Mouse (Mus musculus) layer of hippocampus, postnatal 14 days (tissue): Measurements from ENCODE around the gene P2ry6. TPM values are rescaled to one million over a fixed set of nuclear protein-coding genes. Genes with fewer than 3 reads are reported as not detected.

Source experiments
- DNase-seq, 2 experiments: peaks; one replicate each; pipeline ENCODE4 v3.0.0; 2021 to 2022; ENCODE audit warnings: low spot score in 2 of 2, mixed read lengths in 1 of 2
- total RNA-seq, 2 experiments: library from RNA; stranded (reverse); gene quantifications; 2 replicates each; pipeline ENCODE4 v1.2.3; 2021

The P2ry6 gene
- total RNA-seq, 2 experiments from 2014 or later = 3.0 to 6.0 TPM

DNA sequence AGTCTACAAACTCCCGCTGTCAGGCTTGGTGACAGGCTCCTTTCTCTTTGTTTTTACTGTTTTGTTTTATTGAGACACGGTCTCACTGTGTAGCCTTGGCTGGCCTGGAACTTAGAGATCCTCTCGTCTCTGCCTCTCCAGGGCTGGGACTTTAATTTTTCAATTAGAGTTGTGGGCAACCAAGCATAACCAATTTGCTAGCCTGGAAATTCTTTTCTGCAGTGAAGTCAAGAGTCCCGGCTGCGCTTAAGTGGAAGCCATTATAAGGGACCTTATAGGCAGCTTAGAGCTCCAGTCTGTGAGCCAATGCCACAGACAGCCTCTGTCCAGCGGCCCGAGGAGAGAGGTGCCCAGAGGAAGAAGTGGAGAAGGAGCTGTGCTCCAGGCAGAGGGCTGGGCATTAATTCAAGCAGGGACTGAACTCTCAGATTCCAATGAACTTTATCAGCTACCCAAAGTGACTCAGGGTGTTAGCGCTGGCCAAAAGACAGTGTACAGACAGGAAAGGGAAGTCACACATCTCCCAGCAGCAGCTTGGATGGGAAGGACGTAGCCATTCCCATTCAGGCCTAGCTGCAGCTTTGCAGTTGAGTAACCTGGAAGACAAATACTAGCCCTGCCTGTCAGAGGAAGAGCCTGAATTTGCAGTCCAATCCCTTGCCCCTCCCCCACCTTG lies 16.3 kb upstream of the P2ry6 start:
- DNase-seq = no peak

DNA sequence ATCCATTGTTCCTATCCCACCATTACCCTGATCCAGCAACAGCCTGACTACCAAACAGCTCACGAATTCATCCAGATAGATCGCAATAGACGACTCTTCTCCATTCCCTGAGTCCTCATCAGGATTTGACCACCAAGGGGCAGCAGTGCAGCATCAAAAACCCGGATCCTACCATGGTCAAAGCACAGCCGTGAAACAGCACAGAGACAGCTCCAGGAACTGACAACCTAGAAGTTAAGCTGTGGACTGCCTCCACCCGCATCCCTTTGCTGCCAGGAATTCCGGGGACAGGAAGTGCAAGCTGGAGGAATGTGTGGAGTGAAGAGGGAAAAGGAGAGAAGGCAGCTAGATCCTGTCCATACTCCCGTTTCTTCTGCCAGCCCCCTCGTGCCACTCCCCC lies 13.6 kb upstream of the P2ry6 start:
- peak; percentile 74 to 85 for DNase-seq

GRCm38 (mm10) chr7:100984452-100985395 lies 10.3 kb upstream of the P2ry6 start:
- DNase-seq = no peak

DNA sequence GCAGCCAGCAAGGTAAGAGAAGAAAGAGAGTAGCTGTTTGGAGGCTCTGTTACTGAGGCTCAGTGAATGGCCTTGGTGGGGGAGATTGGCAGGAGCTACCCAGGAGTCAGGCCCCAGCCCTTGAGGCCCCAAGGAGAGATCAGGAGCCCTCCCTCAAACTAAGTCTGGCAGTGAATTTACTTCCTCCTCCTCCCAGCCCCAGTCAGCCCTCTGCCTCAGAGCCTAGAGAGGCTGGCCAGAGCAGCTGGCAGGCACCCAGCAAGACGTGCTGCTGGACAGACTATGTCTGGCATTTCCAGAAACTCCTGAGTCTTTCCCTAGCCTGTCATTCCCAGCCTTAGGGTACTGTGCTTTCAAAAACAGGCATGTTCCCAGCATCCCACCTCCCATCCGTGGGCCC lies 4.7 kb upstream of the P2ry6 start:
- DNase-seq = peak in 1 of 2 experiments; percentile 48

DNA sequence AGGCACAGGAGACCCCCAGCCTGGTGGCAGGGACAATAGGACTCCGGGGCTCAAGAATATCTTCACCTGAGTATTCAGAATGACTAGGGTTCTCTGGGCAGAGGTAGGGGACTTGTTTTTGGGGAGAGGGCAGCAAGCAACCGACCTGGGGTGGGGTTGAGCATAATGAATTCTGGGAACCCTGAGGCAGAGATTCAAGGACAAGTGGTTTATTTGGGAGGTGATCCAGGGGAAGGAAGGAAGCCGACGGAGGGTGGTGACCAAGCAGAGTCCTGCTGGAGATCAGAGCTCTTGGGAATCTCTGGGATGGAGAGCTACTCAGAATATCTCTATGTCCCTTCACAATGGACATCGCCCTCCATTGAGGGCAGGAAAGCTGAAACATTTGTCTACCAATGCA lies 3.7 kb upstream of the P2ry6 start:
- no peak for DNase-seq

DNA sequence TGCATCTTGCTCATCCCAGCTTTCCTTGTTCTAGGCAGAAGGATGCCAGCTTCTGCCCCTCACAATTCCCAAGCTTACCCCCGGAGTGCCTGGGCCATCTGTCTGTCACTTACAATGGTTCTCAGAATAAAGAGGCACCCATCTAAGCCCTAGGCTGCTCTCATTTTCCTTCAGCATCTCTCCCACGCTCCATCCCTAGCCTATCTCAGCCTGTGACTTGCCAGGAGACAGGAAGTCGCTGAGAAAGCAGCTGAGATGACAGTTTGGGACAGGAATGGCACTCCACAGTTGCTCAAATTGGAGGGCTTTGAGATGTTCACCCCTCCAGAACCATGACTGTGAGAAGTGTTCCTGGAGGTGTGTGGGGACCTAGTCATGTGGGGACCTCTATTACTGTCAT lies 1.6 kb downstream of the P2ry6 start:
- no peak for DNase-seq

DNA sequence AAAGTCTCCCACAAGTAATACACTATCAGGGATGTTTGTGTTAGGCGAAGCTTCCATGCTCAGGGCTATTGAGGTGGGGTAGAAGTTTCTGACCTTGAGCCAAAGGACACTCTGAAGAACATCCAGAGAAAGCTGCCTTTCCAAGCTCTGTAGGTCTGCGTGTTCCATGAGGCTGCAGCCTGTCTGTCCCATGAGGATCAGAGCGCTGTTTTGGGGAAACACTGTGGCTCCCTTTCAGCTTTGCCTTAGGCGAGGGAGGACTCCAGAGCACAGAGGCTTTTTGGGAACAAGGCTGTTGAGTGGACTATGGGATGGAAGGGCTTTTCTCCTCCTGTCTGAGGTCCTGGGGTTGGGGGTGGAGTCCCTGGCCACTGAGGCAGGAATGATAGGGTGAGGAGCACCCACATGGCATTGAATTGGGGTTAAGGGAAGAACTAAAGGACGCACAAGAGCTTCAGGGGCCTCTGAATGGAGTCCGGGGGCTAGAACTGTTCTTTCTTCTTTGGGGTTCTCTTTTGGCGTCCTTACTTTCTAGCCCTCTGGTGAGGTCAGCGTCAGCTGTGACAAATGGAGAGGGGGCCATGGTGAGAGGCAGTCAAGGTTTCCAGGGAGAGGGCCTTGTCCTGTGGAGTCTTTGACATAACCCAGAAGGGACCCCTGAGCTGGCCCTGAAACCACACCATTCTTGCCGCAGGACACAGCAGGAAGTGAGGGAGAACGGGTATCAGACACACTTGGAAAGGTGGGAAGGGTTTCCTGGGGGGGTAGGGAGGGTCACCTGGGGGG lies 5.4 kb downstream of the P2ry6 start:
- no peak for DNase-seq

- no peak for DNase-seq
These were observed 6.1 kb downstream of the P2ry6 start for GRCm38 (mm10) chr7:100968376-100968775.

DNA sequence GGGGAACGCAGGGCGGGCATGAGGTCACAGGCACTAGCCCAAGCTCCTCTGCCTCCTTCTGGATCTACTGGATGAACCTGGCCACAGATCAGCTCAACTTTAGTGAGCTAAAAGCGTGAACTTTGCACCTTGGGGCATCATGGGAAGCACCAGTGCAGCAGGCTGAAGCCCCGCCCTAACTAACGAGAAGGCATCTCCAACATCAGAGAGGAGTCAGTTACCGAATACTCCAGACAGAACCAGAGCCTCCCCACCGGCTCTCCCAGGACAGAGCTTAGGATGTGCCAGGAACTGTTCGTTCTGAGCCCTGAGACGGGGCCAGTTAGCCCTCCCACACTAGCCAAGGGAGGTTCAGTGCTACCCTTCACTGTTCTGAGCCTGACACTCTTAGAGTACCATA lies 6.6 kb downstream of the P2ry6 start:
- DNase-seq = no peak

DNA sequence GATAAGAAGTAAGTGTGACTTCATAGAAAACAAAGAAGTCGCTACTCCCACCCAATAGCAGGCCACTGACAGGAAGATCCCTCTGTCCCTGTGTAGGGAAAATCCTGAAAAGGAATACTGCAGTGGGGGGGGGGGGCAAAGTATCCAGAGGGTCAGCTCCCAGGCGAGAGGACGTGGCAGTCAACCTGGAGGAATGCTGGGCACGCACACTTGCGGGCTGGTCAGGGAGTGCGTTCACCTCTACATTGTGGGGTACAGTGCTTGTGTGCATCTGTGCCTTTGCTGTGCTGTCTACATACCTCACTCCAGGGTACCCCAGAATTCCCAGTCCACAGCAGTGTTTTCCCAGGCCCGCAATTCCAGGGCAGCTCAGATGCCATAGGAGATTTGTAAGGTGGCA lies 8.4 kb downstream of the P2ry6 start:
- no peak for DNase-seq

DNA sequence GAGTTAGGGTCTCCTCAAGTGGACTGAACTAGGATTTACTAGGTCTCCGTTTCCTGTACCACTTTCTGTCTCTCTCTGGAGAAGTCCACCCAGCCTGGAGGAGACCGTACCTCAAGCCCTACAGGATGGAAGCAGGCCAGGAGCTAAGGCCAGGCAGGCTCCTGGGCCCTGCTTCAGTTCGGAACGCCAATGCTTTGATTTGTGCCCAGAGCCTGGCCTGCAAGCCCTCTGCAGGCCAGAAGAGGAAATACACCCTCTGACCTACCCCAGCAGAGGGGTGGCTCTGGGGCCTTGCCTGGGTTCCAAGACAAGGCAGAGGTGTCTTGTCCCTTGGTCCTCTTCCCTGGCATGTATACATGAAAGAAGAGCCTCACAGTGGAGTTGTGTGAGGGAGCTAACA lies 9.4 kb downstream of the P2ry6 start:
- DNase-seq = no peak

- DNase-seq = peak in 1 of 2 experiments; percentile 32
These were observed 10.2 kb downstream of the P2ry6 start for GRCm38 (mm10) chr7:100964242-100964641.

GRCm38 (mm10) chr7:100963381-100963780 lies 11.1 kb downstream of the P2ry6 start:
- DNase-seq = no peak

DNA sequence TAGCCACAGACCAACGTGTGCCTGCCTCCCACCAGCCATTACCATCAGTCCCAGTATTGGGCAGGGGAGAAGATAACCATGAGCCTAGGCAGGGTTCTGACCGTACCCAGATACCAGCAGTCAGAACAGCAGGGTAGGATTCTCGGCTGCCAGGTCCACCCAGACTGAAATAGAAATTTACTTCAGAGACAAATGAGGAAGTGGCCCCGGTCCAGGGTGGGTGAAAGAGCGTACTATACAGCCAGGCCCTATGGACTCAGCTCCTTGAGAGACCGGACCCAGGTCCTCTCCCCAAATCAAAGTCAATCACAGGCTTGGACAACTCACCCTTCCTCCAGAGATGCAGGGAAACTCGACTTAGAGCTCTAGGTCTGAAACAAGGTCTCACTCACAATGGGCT lies 13.3 kb downstream of the P2ry6 start:
- no peak for DNase-seq

DNA sequence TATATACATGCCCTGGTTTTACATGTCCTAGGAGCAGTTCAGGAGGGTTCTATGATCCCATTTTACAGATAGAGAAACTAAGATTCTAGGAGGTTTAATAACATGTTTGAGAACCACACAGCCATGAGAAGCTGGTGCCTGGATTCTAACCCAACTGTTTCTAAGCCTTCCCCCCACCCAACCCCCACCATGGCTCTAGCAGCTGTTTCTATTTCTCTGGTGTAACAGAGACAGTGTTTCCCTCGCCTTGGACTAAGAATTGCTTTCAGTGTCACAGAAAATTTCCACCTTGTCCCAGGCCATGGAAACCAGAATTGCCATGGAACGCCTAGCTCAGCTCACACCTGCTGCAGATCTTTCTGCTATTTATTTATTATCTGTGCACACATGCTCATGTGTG lies 14.0 kb downstream of the P2ry6 start:
- no peak for DNase-seq

DNA sequence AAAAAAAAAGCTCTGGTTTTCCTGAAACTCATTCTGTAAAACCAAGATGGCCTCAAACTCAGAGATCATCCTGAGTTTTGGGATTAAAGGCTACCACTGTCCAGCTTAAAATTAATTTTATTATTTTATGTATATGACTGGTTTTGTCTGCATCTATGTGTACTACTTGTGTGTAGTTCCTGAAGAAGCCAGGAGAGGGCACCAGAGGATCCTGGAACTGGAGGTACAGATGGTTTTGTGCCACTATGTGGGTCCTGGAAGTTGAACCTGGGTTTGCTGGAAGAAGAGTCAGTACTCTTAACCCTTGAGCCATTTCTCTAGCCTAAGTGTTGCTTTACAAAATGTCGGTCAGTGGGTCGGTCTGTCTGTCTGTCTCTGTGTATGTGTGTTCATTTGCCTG lies 16.0 kb downstream of the P2ry6 start:
- no peak for DNase-seq

- no peak for DNase-seq
These were observed 21.8 kb downstream of the P2ry6 start for GRCm38 (mm10) chr7:100952686-100953085.

- DNase-seq = no peak
These were observed 22.5 kb downstream of the P2ry6 start for GRCm38 (mm10) chr7:100951903-100952302.

GRCm38 (mm10) chr7:100950481-100951010 lies 23.9 kb downstream of the P2ry6 start:
- no peak for DNase-seq

DNA sequence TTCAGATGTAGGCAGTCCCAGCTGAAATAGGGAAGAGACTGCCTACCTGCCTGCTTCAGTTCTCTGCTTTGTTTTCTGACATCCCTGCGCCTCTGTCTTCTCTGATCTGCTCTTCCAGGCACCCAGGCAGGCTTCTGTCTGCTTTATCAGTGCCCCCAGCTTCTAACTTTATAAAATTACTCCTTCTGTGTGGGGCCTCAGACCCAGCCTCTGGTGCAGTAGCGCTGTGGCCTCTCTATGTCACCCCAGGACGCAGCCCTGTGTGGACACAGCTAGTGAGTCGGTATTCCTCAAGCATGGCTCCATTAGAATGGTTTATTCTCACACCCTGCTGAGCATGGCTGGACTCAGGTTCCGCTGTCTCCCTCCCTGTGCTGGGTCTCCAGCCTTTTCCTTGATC lies 24.4 kb downstream of the P2ry6 start:
- DNase-seq = no peak

GRCm38 (mm10) chr7:100944738-100945137 lies 29.7 kb downstream of the P2ry6 start:
- no peak for DNase-seq
